Mouse (Mus musculus): Measurements from ENCODE around the gene Nemp1. TPM values are rescaled to one million over a fixed set of nuclear protein-coding genes. Genes with fewer than 3 reads are reported as not detected.

The Nemp1 gene
- polyA plus RNA-seq (2017; shearing (Covaris generic)): 10.1 TPM

DNA sequence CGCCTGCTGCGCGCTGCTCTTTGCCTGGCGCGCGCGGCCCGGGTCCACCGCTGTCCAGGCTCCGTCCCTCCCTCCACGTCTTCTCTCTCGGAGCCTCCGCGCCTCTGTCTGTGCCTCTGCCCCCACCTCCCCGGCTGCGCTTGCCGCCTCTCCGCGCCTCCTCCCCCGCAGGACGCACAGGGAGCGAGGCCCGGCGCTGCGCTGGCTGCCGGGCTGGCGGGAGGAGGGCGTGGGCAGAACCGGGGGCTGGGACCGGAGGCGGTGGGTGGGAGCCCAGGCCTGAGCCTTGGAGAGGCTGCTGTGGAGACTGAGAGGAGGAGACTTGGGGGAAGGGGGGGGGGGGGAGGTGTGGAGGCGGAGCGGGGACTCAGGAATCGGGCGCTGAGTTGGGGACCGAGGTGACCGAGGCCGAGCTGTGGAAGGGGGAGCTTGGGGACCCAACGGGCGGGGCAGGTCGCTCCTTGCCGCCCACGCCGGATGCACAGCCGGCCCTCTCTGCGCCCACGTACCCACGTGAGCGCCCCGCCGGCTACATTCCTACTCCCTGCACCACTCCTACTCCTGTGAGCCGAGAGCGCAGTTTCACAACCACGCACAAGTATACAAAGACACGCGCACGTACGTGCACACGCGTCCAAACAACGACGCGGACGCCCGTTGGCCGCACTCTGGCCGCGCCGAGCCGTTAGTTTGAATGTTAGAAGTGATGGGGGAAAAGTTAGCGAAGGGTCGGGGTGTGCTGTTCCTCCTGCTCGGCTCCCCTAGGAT is at the start of gene Nemp1:
Gene Nemp1 (plus strand): TSS at position 401 of the 768 bp plus-strand sequence.

DNA sequence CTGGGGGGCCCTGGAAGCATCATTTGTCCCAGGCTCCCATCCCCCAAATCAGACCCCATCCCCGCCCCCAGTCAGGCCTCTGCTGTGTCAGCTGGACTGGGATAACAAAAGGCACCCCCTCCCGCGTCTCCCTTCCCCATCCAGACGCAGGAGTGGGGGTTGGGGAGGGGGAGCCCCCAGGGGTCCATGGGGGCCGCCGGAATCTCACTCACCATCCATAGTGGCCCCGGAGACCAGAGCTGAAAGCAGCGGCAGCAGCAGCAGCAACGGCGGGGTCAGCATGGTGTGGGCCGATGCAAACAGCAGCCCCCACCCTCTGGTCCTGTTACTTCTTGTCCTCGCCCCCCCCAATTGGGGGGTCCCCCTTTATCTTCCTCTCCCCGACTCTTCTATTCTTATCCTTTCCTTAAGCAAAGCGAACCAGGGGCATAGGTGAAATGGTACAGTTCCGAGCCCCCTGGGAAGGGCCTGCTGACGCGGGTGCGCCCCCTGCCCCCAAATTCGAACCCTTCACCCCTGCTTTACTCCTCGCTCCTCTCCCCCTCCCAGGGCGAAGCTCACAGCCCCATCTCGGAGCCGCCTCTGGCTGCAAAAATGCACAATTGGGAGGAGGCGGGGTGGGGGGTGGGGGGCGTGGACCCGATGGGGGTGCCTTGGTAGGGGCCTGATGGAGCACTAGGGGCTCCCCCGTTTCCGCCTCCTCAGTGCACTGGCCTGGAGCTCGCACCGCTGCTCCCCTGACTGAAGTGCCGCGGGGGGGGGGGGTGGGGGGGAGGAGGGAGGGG is 46.1 kb upstream of the Nemp1 start, which contains the start of gene Lrp1:
Gene Lrp1 (minus strand): TSS at position 743 of the 785 bp plus-strand sequence.

GRCm38 (mm10) chr10:127642772-127643552 is 23.7 kb upstream of the Nemp1 start, which contains the start of gene Stat6:
Stat6 (plus strand) TSS chr10:127642986.

GRCm38 (mm10) chr10:127668093-127669050 is 1.7 kb downstream of the Nemp1 start, which contains the start of gene Nab2:
Nab2 (minus strand) TSS chr10:127668568.

GRCm38 (mm10) chr10:127704766-127705220 is 38.1 kb downstream of the Nemp1 start, which contains the start of gene Myo1a:
Myo1a (plus strand) TSS chr10:127705170.

GRCm38 (mm10) chr10:127724178-127724577 is 57.5 kb downstream of the Nemp1 start, which contains the start of gene Tac2:
Tac2 (plus strand) TSS chr10:127724478.

GRCm38 (mm10) chr10:127739083-127739660 is 72.5 kb downstream of the Nemp1 start, which contains the start of gene Zbtb39:
Zbtb39 (plus strand) TSS chr10:127739538.

Other genes with a start within 250 kb of the Nemp1 start
- 0.47 TPM for gene Stac3, start 165.2 kb upstream of the Nemp1 start, polyA plus RNA-seq (2017; shearing (Covaris generic))
- not detected for gene Ndufa4l2, start 151.9 kb upstream of the Nemp1 start, polyA plus RNA-seq (2017; shearing (Covaris generic))
- gene Shmt2, start 144.5 kb upstream of the Nemp1 start, polyA plus RNA-seq (2017; shearing (Covaris generic)): 106 TPM
- not detected for gene Nxph4, start 132.3 kb upstream of the Nemp1 start, polyA plus RNA-seq (2017; shearing (Covaris generic))
- gene Lrp1, start 45.8 kb upstream of the Nemp1 start, polyA plus RNA-seq (2017; shearing (Covaris generic)): 1.3 TPM
- gene Stat6, start 23.9 kb upstream of the Nemp1 start, polyA plus RNA-seq (2017; shearing (Covaris generic)): 289 TPM
- 66.6 TPM for gene Nab2, start 1.7 kb downstream of the Nemp1 start, polyA plus RNA-seq (2017; shearing (Covaris generic))
- not detected for gene Myo1a, start 38.3 kb downstream of the Nemp1 start, polyA plus RNA-seq (2017; shearing (Covaris generic))
- not detected for gene Tac2, start 57.6 kb downstream of the Nemp1 start, polyA plus RNA-seq (2017; shearing (Covaris generic))
- gene Zbtb39, start 72.6 kb downstream of the Nemp1 start, polyA plus RNA-seq (2017; shearing (Covaris generic)): 0.43 TPM
- 0.11 TPM for gene Gpr182, start 84.8 kb downstream of the Nemp1 start, polyA plus RNA-seq (2017; shearing (Covaris generic))
- 0.22 TPM for gene Rdh1, start 92.8 kb downstream of the Nemp1 start, polyA plus RNA-seq (2017; shearing (Covaris generic))
- not detected for gene Rdh16f1, start 92.9 kb downstream of the Nemp1 start, polyA plus RNA-seq (2017; shearing (Covaris generic))
- gene Rdh9, start 109.5 kb downstream of the Nemp1 start, polyA plus RNA-seq (2017; shearing (Covaris generic)): 0.46 TPM
- gene Rdh16, start 134.3 kb downstream of the Nemp1 start, polyA plus RNA-seq (2017; shearing (Covaris generic)): not detected
- not detected for gene Rdh19, start 183.0 kb downstream of the Nemp1 start, polyA plus RNA-seq (2017; shearing (Covaris generic))
- gene Rdh16f2, start 199.6 kb downstream of the Nemp1 start, polyA plus RNA-seq (2017; shearing (Covaris generic)): not detected
- not detected for gene Rdh7, start 221.9 kb downstream of the Nemp1 start, polyA plus RNA-seq (2017; shearing (Covaris generic))
- gene Sdr9c7, start 231.6 kb downstream of the Nemp1 start, polyA plus RNA-seq (2017; shearing (Covaris generic)): not detected

Measured in CD4-positive, CD25-positive, alpha-beta regulatory T cell, adult 9 weeks (primary cell).